Mouse (Mus musculus) ES-CJ7 (cell line): ENCODE measurements around the gene Ptchd4.

Experiments used
- DNase-seq: peaks from one replicate; pipeline ENCODE4 v3.0.0; 2011; ENCODE audit warnings: low read depth, low spot score

Gene Ptchd4

DNA sequence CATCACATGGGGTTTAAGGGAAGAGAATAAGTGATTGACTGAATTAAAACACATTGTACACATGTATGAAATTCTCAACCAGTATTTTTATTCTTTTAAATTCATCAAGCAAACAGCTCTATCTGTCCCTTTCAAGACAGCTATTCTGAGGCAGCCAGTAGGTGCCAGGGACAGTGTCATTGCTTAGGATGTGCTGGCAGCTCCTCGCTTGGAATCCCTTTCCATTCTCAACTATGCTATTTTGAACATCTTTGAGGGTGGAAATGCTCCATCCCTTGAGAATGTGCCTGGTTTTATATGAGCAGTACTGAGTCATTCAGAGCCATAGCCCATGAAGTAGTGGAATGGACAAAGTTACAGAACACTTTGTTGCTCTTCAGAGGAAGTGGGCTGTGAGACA lies 112.2 kb downstream of the Ptchd4 start:
- no peak for DNase-seq

DNA sequence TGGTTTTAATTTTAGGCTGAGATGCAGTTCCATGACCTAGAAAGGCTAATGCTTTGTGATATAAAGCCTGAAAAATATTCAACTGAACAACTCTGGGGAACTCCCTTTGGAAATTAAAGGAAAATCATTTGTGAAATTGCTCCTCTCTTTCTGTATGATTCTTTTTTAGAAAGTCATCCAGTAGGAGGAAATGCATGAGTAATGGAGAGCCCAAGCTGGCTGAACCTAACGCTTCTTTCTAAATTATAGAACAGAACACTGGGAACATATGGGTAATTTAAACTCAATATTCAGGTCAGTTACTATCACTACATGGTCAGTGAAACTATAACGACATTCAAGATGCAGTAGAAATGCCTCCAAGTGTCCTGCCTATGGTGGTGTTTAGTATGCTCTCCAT lies 114.6 kb downstream of the Ptchd4 start:
- DNase-seq, result no peak

GRCm38 (mm10) chr17:42452235-42452634 lies 136.5 kb downstream of the Ptchd4 start:
- DNase-seq, result no peak

DNA sequence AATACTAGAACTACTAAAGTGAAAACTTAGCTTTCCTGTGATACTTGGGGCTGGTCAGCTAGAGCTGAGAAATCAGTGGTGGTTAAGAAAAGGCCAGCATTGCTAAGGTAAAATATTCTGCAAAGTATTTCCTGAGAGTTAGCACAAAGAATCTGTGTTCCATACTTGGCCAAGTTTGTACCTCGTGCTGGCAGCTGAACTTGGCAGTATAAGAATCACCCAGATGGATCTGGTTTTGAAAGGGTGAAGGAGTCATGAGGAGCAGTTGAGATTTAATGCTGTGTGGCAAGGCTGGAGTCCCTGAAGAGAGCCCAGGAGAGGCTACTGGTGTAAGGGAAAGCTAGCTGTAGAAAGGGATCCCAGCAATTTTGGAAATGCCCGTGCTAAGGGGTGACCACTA lies 140.7 kb downstream of the Ptchd4 start:
- DNase-seq, result no peak

DNA sequence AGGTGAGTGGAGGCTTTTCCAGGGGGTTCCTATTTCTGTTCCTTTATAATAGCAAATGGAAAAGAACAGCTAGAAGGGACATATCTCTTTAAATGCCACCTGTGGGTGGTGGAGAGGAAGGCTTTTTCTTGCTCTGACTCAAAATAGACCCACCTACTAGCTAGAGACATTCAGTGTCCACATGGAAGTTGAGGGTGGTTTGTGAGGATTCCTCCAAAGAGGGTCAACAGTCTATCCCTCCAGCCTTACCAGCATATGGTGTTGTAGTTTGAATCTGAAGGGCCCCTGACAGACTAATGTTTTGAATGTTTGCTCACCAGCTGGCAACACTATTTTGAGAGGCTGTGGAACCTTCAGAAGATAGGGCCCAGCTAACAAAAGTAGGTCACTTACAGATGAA lies 147.0 kb downstream of the Ptchd4 start:
- no peak for DNase-seq

DNA sequence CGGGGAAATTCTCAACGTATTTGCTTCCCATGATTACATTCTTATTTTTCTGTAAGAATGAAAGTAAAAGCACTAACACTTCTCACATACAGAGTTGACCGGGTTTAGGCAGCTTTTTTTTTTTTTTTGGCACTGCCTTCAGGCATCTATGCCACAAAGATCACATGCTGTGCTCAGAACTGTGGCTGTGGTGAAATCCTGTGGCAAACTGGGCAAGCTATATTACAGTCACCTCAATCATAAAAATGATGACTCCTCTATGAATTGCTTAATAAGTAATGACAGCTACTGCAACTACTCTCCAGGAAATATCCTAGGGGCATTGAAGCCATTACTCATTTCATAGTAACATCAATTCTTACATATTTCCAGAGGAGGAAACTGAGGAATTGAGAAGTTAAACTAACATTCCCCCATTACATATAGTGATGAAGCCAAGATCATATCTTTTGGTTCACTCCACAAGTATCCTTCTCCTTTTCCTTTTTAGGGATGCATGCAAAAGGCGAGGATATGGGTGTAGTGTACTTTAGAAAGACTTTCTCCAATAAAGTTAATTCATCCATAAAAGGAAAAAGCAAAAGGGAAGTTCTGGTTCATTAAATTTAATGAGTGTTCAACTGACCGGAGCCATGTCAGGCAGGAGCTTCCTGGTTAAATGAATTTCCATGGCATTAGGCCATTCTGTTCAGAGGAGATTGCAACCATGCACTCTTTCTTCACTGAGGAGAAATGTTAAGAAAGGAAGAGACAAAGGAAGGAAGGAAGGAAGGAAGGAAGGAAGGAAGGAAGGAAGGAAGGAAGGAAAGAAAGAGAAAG lies 164.6 kb downstream of the Ptchd4 start:
- DNase-seq, result no peak

DNA sequence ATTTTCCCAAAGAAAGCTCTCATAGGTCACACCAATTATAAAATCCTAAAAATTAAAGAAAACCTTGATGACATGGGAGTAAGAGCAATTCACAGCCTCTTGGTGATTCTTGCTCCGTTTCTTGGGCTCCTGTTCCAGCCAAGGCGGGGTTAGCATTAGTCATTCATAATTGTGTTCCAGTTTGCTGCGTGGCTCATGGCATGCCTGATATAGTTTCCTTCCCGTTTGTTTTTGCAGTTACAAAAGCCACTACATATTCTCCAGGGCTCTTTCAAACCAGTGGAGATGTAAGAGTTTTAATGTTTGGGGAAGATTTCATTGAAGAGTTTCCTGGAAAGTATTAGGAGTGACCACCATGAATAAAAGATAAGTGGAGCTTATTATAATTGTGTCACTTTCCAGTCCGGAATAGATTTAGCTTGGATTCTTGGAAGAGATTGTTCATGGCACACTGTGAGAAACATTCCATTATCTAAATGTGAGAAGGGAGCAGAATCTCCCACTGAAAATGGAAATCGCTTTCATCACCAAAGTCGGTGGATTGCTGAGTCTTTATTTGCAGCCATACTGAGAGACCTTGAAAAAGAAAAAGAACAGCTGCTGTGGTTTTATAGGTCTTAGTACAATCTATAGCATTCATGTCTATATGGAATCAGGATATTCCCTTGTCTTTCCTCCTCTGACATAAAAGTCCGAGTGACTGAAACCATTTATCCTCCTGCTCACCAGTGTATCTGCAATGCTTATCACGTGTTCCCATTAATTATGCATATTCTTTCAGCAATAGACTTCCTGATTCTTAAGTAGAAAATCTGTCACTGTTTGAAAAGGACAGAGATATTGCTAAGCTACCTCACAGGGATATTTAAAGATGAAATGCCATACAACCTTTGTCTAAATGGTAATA lies 193.9 kb downstream of the Ptchd4 start:
- DNase-seq, result no peak

DNA sequence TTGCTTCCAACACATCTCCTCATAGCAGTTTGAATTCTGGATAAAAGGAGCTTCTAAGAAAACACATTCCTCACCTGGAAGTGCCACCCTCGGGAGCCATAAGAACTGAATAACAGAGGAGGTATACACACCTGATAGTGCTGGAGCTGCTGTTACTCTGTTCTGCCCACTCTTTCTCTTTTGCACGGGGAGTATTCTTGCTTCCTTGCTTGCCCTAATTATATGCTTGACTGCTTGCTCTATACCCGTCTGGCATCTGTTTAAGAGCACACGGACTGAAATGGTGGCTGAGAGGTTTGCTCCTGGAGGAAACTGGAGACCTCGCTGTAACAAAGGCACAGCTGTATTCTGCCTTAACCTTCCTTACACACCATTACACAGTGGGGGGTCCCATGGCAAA lies 214.4 kb downstream of the Ptchd4 start:
- peak; percentile 6 for DNase-seq

DNA sequence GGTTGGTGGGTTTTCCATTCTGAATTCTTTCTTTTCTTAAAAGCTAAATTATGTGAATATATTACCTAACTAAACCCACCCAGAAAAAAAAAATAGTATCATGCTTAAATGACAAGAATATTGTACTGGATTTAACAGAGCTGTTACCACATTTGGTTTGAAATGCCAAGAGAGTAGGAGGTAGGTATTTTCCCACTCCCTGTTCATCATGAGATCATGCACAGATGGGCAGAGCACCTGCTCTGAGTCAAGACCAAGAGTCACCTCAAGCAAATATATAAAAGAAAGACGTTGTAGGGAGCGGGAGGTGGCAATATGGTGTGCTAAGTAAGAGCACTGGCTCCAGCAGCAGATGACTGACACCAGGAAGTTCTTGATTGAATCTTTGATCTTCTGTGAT lies 233.8 kb downstream of the Ptchd4 start:
- DNase-seq, result no peak
